Mouse (Mus musculus) testis, adult 2 months (tissue): ENCODE data around the gene Gm3646.

ENCODE experiments used
- CTCF ChIP-seq: fragments of 200-500 bp; IDR thresholded peaks from 2 replicates; pipeline ENCODE4 v1.5.1; 2012; ENCODE audit warnings: low read depth, mild to moderate bottlenecking, inconsistent platforms, low read length, moderate library complexity; ENCODE audit not compliant: control insufficient read depth, insufficient read depth, insufficient replicate concordance
- POLR2A ChIP-seq: fragments of 200-500 bp; IDR thresholded peaks from 2 replicates; pipeline ENCODE4 v1.6.1; 2012; ENCODE audit warnings: low read depth, mild to moderate bottlenecking, inconsistent platforms, low read length, moderate library complexity; ENCODE audit not compliant: control insufficient read depth

- TF ChIP-seq CTCF (peak; percentile 31; the same call in 1 of the 2 replicates), POLR2A (no peak)
Observed at GRCm38 (mm10) chr1:39761211-39762024, 43.7 kb downstream of the Gm3646 start.
